Comparison of ENCODE assay signal across 8 mouse cellular contexts in genomic region chr17:30024651-30025050, GRCm38 (mm10). TPM values are rescaled to one million over a fixed set of nuclear protein-coding genes. Genes with fewer than 3 reads are reported as not detected.
DNase-seq lines count a peak whose midpoint lies in the region; ATAC-seq and TF ChIP-seq lines count a peak whose summit lies in the region.

No protein-coding gene starts in this region.

- no peak overlapping the region for H3K9ac ChIP-seq in kidney, embryonic 15.5 days
- H3K9ac ChIP-seq in liver, embryonic 13.5 days, result no peak overlapping the region

- H3K4me3 ChIP-seq in kidney, adult 2 months (ENCODE audit: insufficient read depth, low read depth, low read length), result no peak overlapping the region
- H3K4me3 ChIP-seq in kidney, embryonic 15.5 days (replicated peaks), result no peak overlapping the region
- H3K4me3 ChIP-seq in liver, embryonic 13.5 days (replicated peaks), result no peak overlapping the region

- no peak for TF ChIP-seq POLR2A in kidney, adult 2 months (IDR thresholded peaks at IDR 0.05; ENCODE audit: low read depth, low read length)

- WGBS in kidney, adult 2 months, result 49% methylated on average over 5 of the region's 5 CpGs
- WGBS in kidney, embryonic 15.5 days, result 60% methylated on average over 5 of the region's 5 CpGs
- 43% methylated on average over 5 of the region's 5 CpGs for WGBS in liver, embryonic 13.5 days (ENCODE audit: insufficient replicate concordance)

- no peaks in the 10 kb centered on the region for H3K36me3 ChIP-seq in kidney, adult 2 months (ENCODE audit: control insufficient read depth, insufficient read depth, low read length)
- H3K36me3 ChIP-seq in kidney, embryonic 15.5 days, result no peaks in the 10 kb centered on the region
- no peaks in the 10 kb centered on the region for H3K36me3 ChIP-seq in liver, embryonic 13.5 days

- H3K27me3 ChIP-seq in kidney, adult 2 months (replicated peaks; ENCODE audit: control insufficient read depth, insufficient read depth, low read length), result no peaks in the 10 kb centered on the region
- no peaks in the 10 kb centered on the region for H3K27me3 ChIP-seq in kidney, embryonic 15.5 days
- H3K27me3 ChIP-seq in liver, embryonic 13.5 days, result no peaks in the 10 kb centered on the region

- no peak for ATAC-seq in kidney, embryonic 15.5 days (replicated peaks; ENCODE audit: low FRiP score)
- ATAC-seq in liver, embryonic 13.5 days (ENCODE audit: low read depth), result no peak

- H3K4me2 ChIP-seq in kidney, embryonic 15.5 days, result no peak overlapping the region
- H3K4me2 ChIP-seq in liver, embryonic 13.5 days, result no peak overlapping the region

- H3K4me1 ChIP-seq in kidney, adult 2 months (ENCODE audit: control insufficient read depth, insufficient read depth, low read length), result peaks cover 48% of the 10 kb centered on the region
- H3K4me1 ChIP-seq in kidney, embryonic 15.5 days, result peaks cover 70% of the 10 kb centered on the region
- H3K4me1 ChIP-seq in liver, embryonic 13.5 days (replicated peaks), result peaks cover 44% of the 10 kb centered on the region

- TF ChIP-seq CTCF in kidney, adult 2 months (conservative IDR thresholded peaks at IDR 0.05; ENCODE audit: insufficient read depth, insufficient read length, low read depth, low read length), result peak; percentile 79

- H3K9me3 ChIP-seq in kidney, embryonic 15.5 days (replicated peaks), result no peaks in the 10 kb centered on the region
- H3K9me3 ChIP-seq in liver, embryonic 13.5 days (replicated peaks), result no peaks in the 10 kb centered on the region

- peak; percentile 82 for DNase-seq in kidney, adult 2 months
- peak; percentile 60 for DNase-seq in adrenal gland, adult 2 months
- DNase-seq in embryo, embryonic 11.5 days (ENCODE audit: low read depth, low spot score), result peak; percentile 56
- DNase-seq in induced T-regulatory cell, adult 2 months (ENCODE audit: low read depth), result peak; percentile 83
- peak; percentile 42 for DNase-seq in liver, embryonic 13.5 days
- peak; percentile 77 to 79 for DNase-seq in right cerebral cortex, adult 2 months (ENCODE audit: low spot score in 2 of 2)
- DNase-seq in urinary bladder, postnatal 25 days (ENCODE audit: low spot score), result peak; percentile 75

- H3K27ac ChIP-seq in kidney, adult 2 months (ENCODE audit: insufficient read depth, low read depth, low read length), result no peak overlapping the region
- H3K27ac ChIP-seq in kidney, embryonic 15.5 days, result no peak overlapping the region
- H3K27ac ChIP-seq in liver, embryonic 13.5 days, result no peak overlapping the region

RNA-seq across cellular contexts. Expression of gene Zfand3, which starts 20.1 kb away (rescaled TPM):
- polyA plus RNA-seq in kidney, adult 2 months (2012; rRNA removed), result 103 and 111 TPM in 2 replicates
- polyA plus RNA-seq in kidney, embryonic 15.5 days (2015; fragmentation: Nextera tagmentation; extraction: Ambion mirVana), result 53.0 and 58.4 TPM in 2 replicates
- total RNA-seq in adrenal gland, adult 2 months (2021), result 100 to 1,000 TPM; 164 to 210 TPM
- polyA plus RNA-seq in adrenal gland, adult 2 months (2012; rRNA removed), result 60.9 and 67.0 TPM in 2 replicates
- 13.7 and 14.5 TPM in 2 replicates for polyA plus RNA-seq in liver, embryonic 13.5 days (2015; fragmentation: Nextera tagmentation; extraction: Ambion mirVana)

RNA-seq across cellular contexts. Expression of gene Mdga1, which starts 54.8 kb away (rescaled TPM):
- 0.50 and 1.3 TPM in 2 replicates for polyA plus RNA-seq in kidney, adult 2 months (2012; rRNA removed)
- polyA plus RNA-seq in kidney, embryonic 15.5 days (2015; fragmentation: Nextera tagmentation; extraction: Ambion mirVana), result 1.0 and 2.1 TPM in 2 replicates
- total RNA-seq in adrenal gland, adult 2 months (2021), result 1 to 10 TPM; 1.0 to 1.3 TPM
- 1.5 and 2.4 TPM in 2 replicates for polyA plus RNA-seq in adrenal gland, adult 2 months (2012; rRNA removed)
- 1.0 and 1.1 TPM in 2 replicates for polyA plus RNA-seq in liver, embryonic 13.5 days (2015; fragmentation: Nextera tagmentation; extraction: Ambion mirVana)
